Mouse (Mus musculus) cerebellum, postnatal 10 days (tissue): ENCODE data around the gene Eva1c.

ENCODE experiments used
- DNase-seq, 2 experiments: peaks; one replicate each; pipeline ENCODE4 v3.0.0; 2021; ENCODE audit warnings: mixed read lengths in 2 of 2

The Eva1c gene

DNA sequence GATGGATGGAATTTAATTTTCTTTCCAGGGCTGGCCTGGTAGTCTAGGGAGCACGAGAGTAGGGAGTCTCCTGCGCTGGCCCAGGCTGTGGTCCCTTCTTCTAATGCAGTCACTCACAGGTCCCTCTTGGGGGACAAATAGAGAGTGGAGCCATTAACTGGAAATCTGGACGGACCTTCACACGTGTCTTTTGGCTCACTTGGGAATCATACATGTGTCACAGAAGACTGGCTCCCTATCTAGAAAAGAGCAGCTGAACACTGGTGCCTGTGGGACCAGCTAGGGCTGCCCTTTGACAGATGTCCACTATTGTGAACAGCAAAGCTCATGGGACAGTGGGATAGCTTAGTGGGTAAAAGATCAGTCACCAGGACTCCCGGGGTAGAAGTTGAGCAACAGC, 478 bp upstream of the Eva1c start:
- no peak for DNase-seq

- DNase-seq: no peak
Observed at GRCm38 (mm10) chr16:90827498-90827897, 979 bp downstream of the Eva1c start.

- no peak for DNase-seq
Observed at GRCm38 (mm10) chr16:90829136-90829535, 2.6 kb downstream of the Eva1c start.

GRCm38 (mm10) chr16:90829894-90830685, 3.6 kb downstream of the Eva1c start:
- DNase-seq: peak; percentile 80

DNA sequence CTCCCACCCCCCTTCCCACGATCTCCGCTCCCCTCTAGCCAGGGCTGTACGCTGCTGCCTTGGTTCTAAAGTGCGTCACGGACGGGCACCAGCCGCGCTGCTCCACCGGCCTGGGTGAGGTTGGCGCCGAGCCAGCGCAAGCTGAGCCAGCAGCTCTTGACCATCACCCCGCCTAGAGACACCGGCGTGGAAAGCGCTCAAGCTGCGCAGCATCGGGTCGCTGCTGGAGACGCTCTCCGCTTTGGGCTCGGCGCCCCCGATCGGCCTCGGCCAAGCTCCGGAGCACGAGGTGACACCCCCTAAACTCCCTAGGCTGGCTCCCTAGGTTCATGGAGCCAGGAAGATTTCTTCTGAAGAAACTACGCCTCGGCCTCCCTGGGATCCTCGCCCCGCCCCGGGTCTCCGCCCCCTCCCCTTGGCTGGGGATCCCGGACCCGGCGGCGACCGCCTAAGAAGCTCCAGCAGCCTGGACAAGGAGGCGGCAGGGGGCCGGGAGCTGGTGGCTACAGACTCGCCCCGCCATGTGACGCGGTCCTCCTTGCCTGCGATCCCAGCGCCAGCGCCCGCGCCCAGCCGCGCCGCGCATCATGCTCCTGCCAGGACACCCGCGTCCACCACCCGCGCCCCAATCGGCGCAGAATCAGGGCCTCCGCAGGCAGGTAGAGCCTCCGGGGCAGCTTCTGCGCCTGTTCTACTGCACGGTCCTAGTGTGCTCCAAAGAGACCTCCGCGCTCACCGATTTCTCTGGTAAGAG, 4.3 kb downstream of the Eva1c start:
- DNase-seq: peak; percentile 76 to 80

GRCm38 (mm10) chr16:90831676-90832075, 5.2 kb downstream of the Eva1c start:
- DNase-seq: peak in 1 of 2 experiments; percentile 24

GRCm38 (mm10) chr16:90832495-90832894, 6.0 kb downstream of the Eva1c start:
- DNase-seq: no peak

- DNase-seq: no peak
Observed at GRCm38 (mm10) chr16:90833041-90833791, 6.7 kb downstream of the Eva1c start.

DNA sequence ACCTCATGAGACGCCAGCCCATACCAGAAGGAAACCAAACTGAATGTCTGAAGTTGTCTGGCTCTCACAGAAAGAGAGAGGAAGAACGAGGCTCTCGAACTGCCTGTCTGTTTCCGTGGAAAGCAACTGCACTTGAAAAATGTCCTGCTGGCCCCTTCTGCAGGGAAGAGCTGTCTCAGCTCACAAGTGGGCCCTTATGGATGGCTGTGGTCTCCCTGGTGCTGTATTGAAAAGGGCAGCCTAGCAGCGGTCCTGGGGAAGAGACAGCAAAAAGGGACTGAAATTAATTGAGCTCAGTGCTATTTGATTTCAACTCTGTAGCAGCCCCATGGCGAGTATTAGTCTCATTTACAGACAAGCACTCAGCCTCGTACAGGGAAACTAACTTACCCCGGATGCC, 10.9 kb downstream of the Eva1c start:
- DNase-seq: no peak

GRCm38 (mm10) chr16:90842164-90842563, 15.6 kb downstream of the Eva1c start:
- DNase-seq: no peak

- no peak for DNase-seq
Observed at GRCm38 (mm10) chr16:90845038-90845437, 18.5 kb downstream of the Eva1c start.

DNA sequence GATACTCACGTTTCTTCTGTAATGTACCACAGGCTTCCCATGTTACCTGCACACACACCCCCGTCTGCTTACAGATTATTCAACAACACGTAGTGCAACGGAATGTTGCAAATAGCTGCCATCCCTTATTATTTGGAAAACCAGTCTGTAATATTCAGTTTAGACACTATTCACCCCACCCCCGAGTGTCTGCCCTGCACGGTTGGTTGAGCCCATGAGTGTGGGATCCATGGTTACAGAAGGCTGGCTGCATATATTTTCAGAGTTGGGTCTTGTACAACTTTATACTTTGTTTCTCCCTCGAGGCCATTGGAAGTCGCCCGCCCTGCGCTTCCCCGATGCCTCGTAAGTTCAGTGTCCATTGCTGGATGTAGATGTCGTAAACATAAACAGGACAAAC, 19.1 kb downstream of the Eva1c start:
- no peak for DNase-seq

- DNase-seq: no peak
Observed at GRCm38 (mm10) chr16:90848697-90849096, 22.2 kb downstream of the Eva1c start.

DNA sequence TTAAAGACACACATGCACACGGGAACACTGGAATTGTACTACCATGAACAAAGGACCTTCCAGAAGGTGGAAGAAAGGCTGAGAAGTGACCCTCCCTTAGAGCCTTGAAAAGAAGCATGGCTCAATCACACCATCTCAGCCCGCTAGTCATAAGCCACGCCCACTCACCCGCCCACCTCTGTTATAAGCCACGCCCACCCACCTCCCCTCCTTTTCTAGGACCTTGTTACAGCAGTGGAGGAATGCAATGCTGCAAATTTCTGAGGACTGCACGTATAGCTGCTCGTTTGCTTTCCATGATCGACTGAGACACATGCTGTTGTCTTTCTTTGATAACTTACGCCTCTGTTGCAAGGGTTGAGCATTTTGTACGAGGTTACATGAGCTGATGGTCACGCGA, 22.7 kb downstream of the Eva1c start:
- DNase-seq: peak in 1 of 2 experiments; percentile 37

DNA sequence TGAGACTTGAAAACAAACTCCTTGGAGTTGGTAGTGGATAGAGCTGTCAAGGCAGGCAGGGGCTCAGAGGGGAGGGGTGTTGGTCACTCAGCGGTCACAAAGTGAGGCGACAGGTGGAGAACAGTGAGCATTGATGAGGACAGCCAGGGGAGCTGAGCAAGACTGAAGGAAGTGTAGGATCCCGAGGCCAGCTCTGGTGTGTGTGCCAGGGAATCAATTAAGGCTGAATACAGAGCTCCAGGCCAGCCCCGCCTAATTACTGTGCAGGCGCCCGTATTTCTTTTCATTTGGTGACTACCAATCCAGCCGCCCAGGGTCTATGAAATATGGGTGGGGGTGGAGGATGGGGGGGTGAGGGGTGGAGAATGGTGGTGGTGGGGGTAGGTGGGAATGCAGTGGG, 24.4 kb downstream of the Eva1c start:
- peak; percentile 57 to 69 for DNase-seq

- DNase-seq: no peak
Observed at GRCm38 (mm10) chr16:90851621-90852334, 25.3 kb downstream of the Eva1c start.

DNA sequence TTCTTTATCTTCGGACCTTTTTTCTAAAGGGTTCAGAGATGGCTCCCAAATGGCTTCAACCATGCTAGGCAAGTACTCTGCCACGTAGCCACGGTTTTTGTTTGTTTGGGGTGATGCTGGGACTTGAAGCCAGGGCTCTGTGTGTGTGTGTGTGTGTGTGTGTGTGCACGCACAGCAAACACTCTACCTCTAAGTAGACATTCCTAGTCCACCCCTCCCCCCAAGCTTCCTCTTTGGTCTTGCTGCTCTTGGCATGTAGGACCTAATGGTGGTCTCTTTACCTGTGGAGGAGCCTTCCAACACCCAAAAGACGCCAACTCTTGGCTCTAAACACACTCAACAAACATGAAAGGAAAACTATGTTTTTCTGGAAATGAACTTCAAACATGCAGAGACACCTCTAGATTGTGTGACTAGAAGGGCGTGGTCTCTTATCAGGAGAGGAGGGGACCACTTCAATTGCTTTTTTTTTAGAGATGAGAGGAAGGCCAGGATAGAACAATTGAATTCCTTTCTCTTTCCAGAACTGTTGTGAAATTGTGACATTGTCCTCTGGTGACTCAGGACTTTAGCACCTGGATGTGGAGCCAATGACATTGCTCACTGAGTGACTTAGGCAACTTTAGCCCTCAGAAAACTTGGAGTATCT, 30.2 kb downstream of the Eva1c start:
- no peak for DNase-seq

- no peak for DNase-seq
Observed at GRCm38 (mm10) chr16:90858206-90858605, 31.7 kb downstream of the Eva1c start.

GRCm38 (mm10) chr16:90863036-90863435, 36.5 kb downstream of the Eva1c start:
- no peak for DNase-seq

DNA sequence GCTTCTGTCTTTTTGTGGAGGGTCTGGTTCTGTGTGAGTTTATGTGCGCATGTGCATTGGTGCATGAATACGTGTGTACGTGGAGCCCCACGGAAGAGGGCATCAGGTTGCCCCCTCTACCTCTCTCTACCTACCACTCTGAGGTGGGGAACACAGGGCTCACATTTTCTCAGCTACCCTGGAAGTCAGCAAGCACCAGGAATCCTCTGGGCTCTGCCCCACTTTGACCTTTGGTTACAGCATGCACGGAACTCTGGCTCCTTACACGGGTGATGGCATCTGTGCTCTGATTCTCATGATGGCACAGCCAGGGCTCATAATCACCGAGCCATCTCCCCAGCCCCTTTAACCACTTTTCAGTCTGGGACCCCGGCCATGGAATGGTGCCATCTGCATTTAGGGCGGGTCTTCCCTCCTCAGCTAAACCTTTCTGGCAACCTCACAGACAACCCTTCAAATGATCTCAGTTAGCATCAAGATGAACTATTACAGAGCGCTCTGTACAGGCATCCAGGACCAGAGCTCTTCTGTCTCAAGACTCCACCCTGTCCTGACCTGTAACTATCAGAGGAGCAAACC, 37.0 kb downstream of the Eva1c start:
- DNase-seq: peak; percentile 45 to 62

- peak in 1 of 2 experiments; percentile 37 for DNase-seq
Observed at GRCm38 (mm10) chr16:90864693-90865092, 38.2 kb downstream of the Eva1c start.

- DNase-seq: no peak
Observed at GRCm38 (mm10) chr16:90865652-90866051, 39.1 kb downstream of the Eva1c start.
